Mouse (Mus musculus): ENCODE measurements around the gene Gm8271.
"Not testable (repeated sequence)": the region's sequence is repeated elsewhere in the genome, so short reads cannot be mapped to it uniquely, and the experiment has no call there.

Gm8271 gene

GRCm38 (mm10) chr14:5185493-5185892 is at the start of gene Gm8271:
Gene Gm8271 (plus strand): TSS chr14:5185793.
- not testable (repeated sequence) for DNase-seq

GRCm38 (mm10) chr14:5164235-5164634 is 21.4 kb upstream of the Gm8271 start, which contains the start of gene Gm3317:
Gene Gm3317 (plus strand): TSS chr14:5164535.
- DNase-seq = not testable (repeated sequence)

Data from right cerebral cortex, postnatal 25 days (tissue).